Mouse (Mus musculus): ENCODE data around the gene Prss53. TPM values are rescaled to one million over a fixed set of nuclear protein-coding genes. Genes with fewer than 3 reads are reported as not detected.
"Not testable (repeated sequence)": the region's sequence is repeated elsewhere in the genome, so short reads cannot be mapped to it uniquely, and the experiment has no call there.

Prss53 gene
- total RNA-seq, 2 experiments from 2014 or later = 0.76 to 2.2 TPM

DNA sequence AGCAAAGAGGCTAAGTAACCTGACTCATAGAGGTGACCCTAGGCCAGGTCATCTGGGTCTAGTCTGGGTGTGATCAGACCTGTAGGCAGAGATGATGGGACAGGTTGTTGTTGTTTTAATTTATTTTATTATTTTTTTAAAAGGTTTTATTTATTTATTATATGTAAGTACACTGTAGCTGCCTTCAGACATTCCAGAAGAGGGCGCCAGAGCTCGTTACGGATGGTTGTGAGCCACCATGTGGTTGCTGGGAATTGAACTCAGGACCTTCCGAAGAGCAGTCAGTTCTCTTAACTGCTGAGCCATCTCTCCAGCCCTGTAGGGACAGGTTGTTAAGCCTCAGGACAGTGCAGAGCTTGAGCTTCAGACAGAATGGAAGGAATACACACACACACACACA is 52.9 kb downstream of the Prss53 start:
- DNase-seq (ENCODE audit: low spot score in 2 of 2); intact Hi-C loops (cut with DNase I): not testable (repeated sequence)

DNA sequence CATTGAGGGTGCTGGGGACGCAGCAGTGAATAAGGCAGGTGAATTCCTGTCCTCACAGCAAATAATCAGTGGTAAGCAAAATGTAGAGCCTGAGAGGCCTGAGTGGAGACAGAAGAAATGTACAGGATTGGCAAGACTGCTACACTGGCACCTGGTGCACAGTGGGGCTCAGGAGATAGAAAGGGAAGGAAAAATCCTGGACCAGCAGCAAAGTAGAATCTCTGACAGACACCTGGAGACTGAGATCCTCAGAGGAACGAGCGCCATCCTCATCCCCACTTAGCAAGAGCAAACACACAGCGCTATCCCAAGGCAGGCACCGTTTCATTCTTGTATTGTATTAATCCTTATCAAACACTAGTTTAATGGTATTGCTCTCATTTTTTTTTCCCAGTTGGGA is 53.3 kb downstream of the Prss53 start:
- no peak for DNase-seq (ENCODE audit: low spot score in 2 of 2)
- intact Hi-C loops (cut with DNase I) = no loop called here

Other genes starting within 250 kb of the Prss53 start
- gene Bcl7c, start 182.0 kb downstream of the Prss53 start, total RNA-seq (2021) = 10 to 100 TPM; 37.9 to 47.9 TPM
- gene Ctf1, start 178.2 kb downstream of the Prss53 start, total RNA-seq (2021) = 1 to 10 TPM; 2.4 to 2.5 TPM
- gene Ctf2, start 158.8 kb downstream of the Prss53 start, total RNA-seq (2021) = not detected
- gene Fbxl19, start 146.4 kb downstream of the Prss53 start, total RNA-seq (2021) = 10 to 100 TPM; 73.2 to 84.6 TPM
- gene Orai3, start 121.2 kb downstream of the Prss53 start, total RNA-seq (2021) = 10 to 100 TPM; 18.9 to 25.4 TPM
- gene Setd1a, start 114.3 kb downstream of the Prss53 start, total RNA-seq (2021) = 10 to 100 TPM; 40.0 to 53.4 TPM
- 1 to 10 TPM; 3.9 to 4.1 TPM for gene Gm49388, start 105.4 kb downstream of the Prss53 start, total RNA-seq (2021)
- 1 to 10 TPM; 3.3 to 4.0 TPM for gene Hsd3b7, start 90.4 kb downstream of the Prss53 start, total RNA-seq (2021)
- 10 to 100 TPM; 74.6 to 76.0 TPM for gene Stx4a, start 66.7 kb downstream of the Prss53 start, total RNA-seq (2021)
- 100 to 1,000 TPM; 431 to 441 TPM for gene Stx1b, start 66.4 kb downstream of the Prss53 start, total RNA-seq (2021)
- gene Zfp646, start 14.7 kb downstream of the Prss53 start, total RNA-seq (2021) = 10 to 100 TPM; 27.0 to 33.9 TPM
- 10 to 100 TPM; 20.0 to 26.4 TPM for gene Zfp668, start 14.1 kb downstream of the Prss53 start, total RNA-seq (2021)
- gene Gm21974, start 4.5 kb upstream of the Prss53 start, total RNA-seq (2021) = not detected
- gene Vkorc1, start 4.6 kb upstream of the Prss53 start, total RNA-seq (2021) = 10 to 100 TPM; 22.2 to 24.5 TPM
- gene Bckdk, start 13.1 kb upstream of the Prss53 start, total RNA-seq (2021) = 10 to 100 TPM; 36.4 to 46.4 TPM
- 10 to 100 TPM; 27.6 to 34.8 TPM for gene Kat8, start 21.5 kb upstream of the Prss53 start, total RNA-seq (2021)
- gene Prss8, start 39.1 kb upstream of the Prss53 start, total RNA-seq (2021) = not detected
- 10 to 100 TPM in 1 of 2 experiments, 1 to 10 TPM in 1; 8.2 to 10.2 TPM for gene Prss36, start 55.8 kb upstream of the Prss53 start, total RNA-seq (2021)
- gene Fus, start 76.5 kb upstream of the Prss53 start, total RNA-seq (2021) = 100 to 1,000 TPM; 259 to 349 TPM
- 1 to 10 TPM in 1 of 2 experiments, under 1 TPM in 1; 0.79 to 1.8 TPM for gene Pycard, start 102.9 kb upstream of the Prss53 start, total RNA-seq (2021)
- under 1 TPM; 0.96 to 0.97 TPM for gene Trim72, start 113.0 kb upstream of the Prss53 start, total RNA-seq (2021)
- gene Itgam, start 171.7 kb upstream of the Prss53 start, total RNA-seq (2021) = 10 to 100 TPM; 10.2 to 12.1 TPM
- not detected for gene Gm49368, start 171.7 kb upstream of the Prss53 start, total RNA-seq (2021)
- under 1 TPM in 1 of 2 experiments, not detected in 1; 0.32 TPM for gene Itgax, start 238.6 kb upstream of the Prss53 start, total RNA-seq (2021)

All from left cerebral cortex, postnatal 36 days (tissue).